Mouse (Mus musculus) MEL (cell line): Measurements from ENCODE around the gene Ccdc106. TPM values are rescaled to one million over a fixed set of nuclear protein-coding genes. Genes with fewer than 3 reads are reported as not detected.
A peak's percentile ranks its signal among the peaks of the same experiment; 100 is the strongest.

ENCODE experiments used
- DNase-seq: peaks from one replicate; pipeline ENCODE4 v3.0.0; 2011; ENCODE audit warnings: low read depth, low spot score
- H3K27ac ChIP-seq: 2 replicates; pipeline ENCODE4 v1.5.1; 2012; ENCODE audit warnings: low read depth, mild to moderate bottlenecking, control low read depth, low read length, moderate library complexity; ENCODE audit not compliant: control insufficient read depth
- H3K27me3 ChIP-seq, 2 experiments: fragments of 150-350 bp in 1 of 2; sonication (generic) in 1 of 2; 2 replicates each; pipeline ENCODE4 v1.6.1; 2012; ENCODE audit warnings: low read length in 2 of 2, mild to moderate bottlenecking in 2 of 2, improper control_type of control experiment in 1 of 2, moderate library complexity in 1 of 2; ENCODE audit not compliant: insufficient read depth in 2 of 2, control insufficient read depth in 1 of 2
- H3K36me3 ChIP-seq, 2 experiments: 2 replicates each; pipeline ENCODE4 v1.6.1; 2012 to 2014; ENCODE audit warnings: low read length in 2 of 2, improper control_type of control experiment in 1 of 2, inconsistent platforms in 1 of 2, mild to moderate bottlenecking in 1 of 2; ENCODE audit not compliant: insufficient read depth in 2 of 2, control insufficient read depth in 1 of 2
- H3K4me1 ChIP-seq, 2 experiments: fragments of 150-350 bp in 1 of 2; sonication (generic) in 1 of 2; 2 replicates each; pipeline ENCODE4 v1.6.1; 2012; ENCODE audit warnings: low read length in 2 of 2, improper control_type of control experiment in 1 of 2, mild to moderate bottlenecking in 1 of 2; ENCODE audit not compliant: insufficient read depth in 2 of 2, control insufficient read depth in 1 of 2
- H3K4me3 ChIP-seq, 2 experiments: fragments of 150-350 bp in 1 of 2; sonication (generic) in 1 of 2; 2 replicates each; pipeline ENCODE4 v1.5.1; 2012; ENCODE audit warnings: low read depth in 2 of 2, low read length in 2 of 2, mild to moderate bottlenecking in 2 of 2, moderate library complexity in 2 of 2, control low read depth in 1 of 2, improper control_type of control experiment in 1 of 2; ENCODE audit not compliant: control insufficient read depth in 1 of 2, insufficient read depth in 1 of 2
- H3K79me2 ChIP-seq: 2 replicates; pipeline ENCODE4 v1.6.1; 2012; ENCODE audit warnings: mild to moderate bottlenecking, low read length, moderate library complexity; ENCODE audit not compliant: control insufficient read depth, poor library complexity, insufficient read depth
- H3K9ac ChIP-seq: 2 replicates; pipeline ENCODE4 v1.6.1; 2012; ENCODE audit warnings: low read depth, mild to moderate bottlenecking, control low read depth, low read length, moderate library complexity; ENCODE audit not compliant: control insufficient read depth, poor library complexity, severe bottlenecking
- H3K9me3 ChIP-seq: fragments of 150-350 bp; sonication (generic); replicated peaks from 2 replicates; pipeline ENCODE4 v1.6.1; 2012; ENCODE audit warnings: mild to moderate bottlenecking, low read length, improper control_type of control experiment, moderate library complexity; ENCODE audit not compliant: insufficient read depth
- BHLHE40 ChIP-seq: IDR thresholded peaks from 2 replicates; pipeline ENCODE4 v1.6.1; 2012; ENCODE audit warnings: low read depth, mild to moderate bottlenecking, inconsistent platforms, low read length, improper control_type of control experiment, borderline replicate concordance
- CHD1 ChIP-seq: IDR thresholded peaks from 2 replicates; pipeline ENCODE4 v1.6.1; 2012; ENCODE audit warnings: low read depth, mild to moderate bottlenecking, inconsistent platforms, low read length, improper control_type of control experiment
- CHD2 ChIP-seq: IDR thresholded peaks from 2 replicates; pipeline ENCODE4 v1.6.1; 2011; ENCODE audit warnings: low read length, improper control_type of control experiment
- CTCF ChIP-seq, 3 experiments: IDR thresholded peaks in 2 of 3; conservative IDR thresholded peaks in 1 of 3; 2 replicates each; pipeline ENCODE4 v1.5.1; 2011 to 2012; ENCODE audit warnings: low read length in 3 of 3, low read depth in 2 of 3, mild to moderate bottlenecking in 2 of 3, improper control_type of control experiment in 1 of 3, inconsistent platforms in 1 of 3, mixed read lengths in 1 of 3, moderate library complexity in 1 of 3; ENCODE audit not compliant: control insufficient read depth in 1 of 3, insufficient read depth in 1 of 3, poor library complexity in 1 of 3, severe bottlenecking in 1 of 3
- ELF1 ChIP-seq: IDR thresholded peaks from 2 replicates; pipeline ENCODE4 v1.6.1; 2014; ENCODE audit warnings: low read depth, mild to moderate bottlenecking, inconsistent platforms, low read length, improper control_type of control experiment, moderate library complexity
- EP300 ChIP-seq, 2 experiments: IDR thresholded peaks; 2 replicates each; pipeline ENCODE4 v1.6.1; 2011; ENCODE audit warnings: improper control_type of control experiment in 2 of 2, low read length in 2 of 2, low read depth in 1 of 2, mild to moderate bottlenecking in 1 of 2
- ETS1 ChIP-seq: IDR thresholded peaks from 2 replicates; pipeline ENCODE4 v1.6.1; 2012; ENCODE audit warnings: low read depth, mild to moderate bottlenecking, inconsistent platforms, low read length, improper control_type of control experiment, moderate library complexity
- GABPA ChIP-seq: IDR thresholded peaks from 2 replicates; pipeline ENCODE4 v1.6.1; 2012; ENCODE audit warnings: low read depth, mild to moderate bottlenecking, inconsistent platforms, low read length, improper control_type of control experiment, moderate library complexity
- HCFC1 ChIP-seq: IDR thresholded peaks from 2 replicates; pipeline ENCODE4 v1.6.1; 2012; ENCODE audit warnings: low read depth, mild to moderate bottlenecking, inconsistent platforms, low read length, improper control_type of control experiment, moderate library complexity
- JUND ChIP-seq: IDR thresholded peaks from 2 replicates; pipeline ENCODE4 v1.6.1; 2011; ENCODE audit warnings: low read depth, mild to moderate bottlenecking, improper control_type of control experiment, low read length
- KAT2A ChIP-seq: conservative IDR thresholded peaks from 2 replicates; pipeline ENCODE4 v1.6.1; 2012; ENCODE audit warnings: low read depth, low read length, improper control_type of control experiment, inconsistent platforms
- MAX ChIP-seq: IDR thresholded peaks from 2 replicates; pipeline ENCODE4 v1.6.1; 2011; ENCODE audit warnings: low read length, improper control_type of control experiment
- MAZ ChIP-seq: IDR thresholded peaks from 2 replicates; pipeline ENCODE4 v1.6.1; 2012; ENCODE audit warnings: low read depth, mild to moderate bottlenecking, inconsistent platforms, low read length, improper control_type of control experiment
- MEF2A ChIP-seq: IDR thresholded peaks from 2 replicates; pipeline ENCODE4 v1.6.1; 2014; ENCODE audit warnings: low read depth, mild to moderate bottlenecking, inconsistent platforms, low read length, improper control_type of control experiment; ENCODE audit not compliant: poor library complexity, insufficient replicate concordance, severe bottlenecking; ENCODE audit errors: extremely low read depth
- MXI1 ChIP-seq: IDR thresholded peaks from 2 replicates; pipeline ENCODE4 v1.6.1; 2011; ENCODE audit warnings: mild to moderate bottlenecking, low read depth, low read length, improper control_type of control experiment
- MYB ChIP-seq: IDR thresholded peaks from 2 replicates; pipeline ENCODE4 v1.6.1; 2011; ENCODE audit warnings: mild to moderate bottlenecking, low read depth, low read length, improper control_type of control experiment
- MYC ChIP-seq: IDR thresholded peaks from 2 replicates; pipeline ENCODE4 v1.6.1; 2011; ENCODE audit warnings: low read depth, mild to moderate bottlenecking, low read length, improper control_type of control experiment, moderate library complexity
- NELFE ChIP-seq: IDR thresholded peaks from 2 replicates; pipeline ENCODE4 v1.6.1; 2011; ENCODE audit warnings: low read depth, low read length, improper control_type of control experiment
- NRF1 ChIP-seq: IDR thresholded peaks from 2 replicates; pipeline ENCODE4 v1.6.1; 2014; ENCODE audit warnings: low read depth, mild to moderate bottlenecking, inconsistent platforms, low read length, improper control_type of control experiment, moderate library complexity; ENCODE audit not compliant: poor library complexity, insufficient read depth, severe bottlenecking
- POLR2A ChIP-seq, 2 experiments: IDR thresholded peaks; 2 replicates each; pipeline ENCODE4 v1.6.1; 2011 to 2012; ENCODE audit warnings: low read length in 2 of 2, mild to moderate bottlenecking in 2 of 2, control low read depth in 1 of 2, improper control_type of control experiment in 1 of 2, low read depth in 1 of 2, moderate library complexity in 1 of 2; ENCODE audit not compliant: control insufficient read depth in 1 of 2, insufficient read depth in 1 of 2, poor library complexity in 1 of 2
- POLR2AphosphoS2 ChIP-seq: IDR thresholded peaks from 2 replicates; pipeline ENCODE4 v1.6.1; 2011; ENCODE audit warnings: low read length, improper control_type of control experiment
- POLR2AphosphoS5 ChIP-seq: IDR thresholded peaks from 2 replicates; pipeline ENCODE4 v1.6.1; 2012; ENCODE audit warnings: low read depth, borderline replicate concordance, mild to moderate bottlenecking, inconsistent platforms, low read length, moderate library complexity, mixed read lengths
- RAD21 ChIP-seq: IDR thresholded peaks from 2 replicates; pipeline ENCODE4 v1.6.1; 2011; ENCODE audit warnings: mild to moderate bottlenecking, low read depth, low read length, improper control_type of control experiment
- RCOR1 ChIP-seq: IDR thresholded peaks from 2 replicates; pipeline ENCODE4 v1.6.1; 2012; ENCODE audit warnings: low read depth, mild to moderate bottlenecking, inconsistent platforms, low read length, improper control_type of control experiment
- SIN3A ChIP-seq: IDR thresholded peaks from 2 replicates; pipeline ENCODE4 v1.6.1; 2012; ENCODE audit warnings: low read length, improper control_type of control experiment, inconsistent platforms
- SMC3 ChIP-seq: IDR thresholded peaks from 2 replicates; pipeline ENCODE4 v1.6.1; 2011; ENCODE audit warnings: low read depth, low read length, improper control_type of control experiment
- TAL1 ChIP-seq: IDR thresholded peaks from 2 replicates; pipeline ENCODE4 v1.6.1; 2012; ENCODE audit warnings: mild to moderate bottlenecking, inconsistent platforms, low read length, moderate library complexity, mixed read lengths
- TBP ChIP-seq: IDR thresholded peaks from 2 replicates; pipeline ENCODE4 v1.8.0; 2011; ENCODE audit warnings: low read depth, low read length, improper control_type of control experiment
- UBTF ChIP-seq: IDR thresholded peaks from 2 replicates; pipeline ENCODE4 v1.6.1; 2012; ENCODE audit warnings: low read depth, mild to moderate bottlenecking, inconsistent platforms, low read length, improper control_type of control experiment, moderate library complexity, borderline replicate concordance; ENCODE audit not compliant: insufficient read depth
- USF1 ChIP-seq: IDR thresholded peaks from 2 replicates; pipeline ENCODE4 v1.6.1; 2014; ENCODE audit warnings: low read depth, mild to moderate bottlenecking, inconsistent platforms, low read length, improper control_type of control experiment, moderate library complexity
- USF2 ChIP-seq, 2 experiments: IDR thresholded peaks; 2 replicates each; pipeline ENCODE4 v1.6.1; 2011 to 2012; ENCODE audit warnings: improper control_type of control experiment in 2 of 2, low read length in 2 of 2, borderline replicate concordance in 1 of 2, inconsistent platforms in 1 of 2, low read depth in 1 of 2, mild to moderate bottlenecking in 1 of 2; ENCODE audit not compliant: insufficient read depth in 1 of 2
- ZC3H11A ChIP-seq: IDR thresholded peaks from 2 replicates; pipeline ENCODE4 v1.6.1; 2012; ENCODE audit warnings: low read depth, mild to moderate bottlenecking, inconsistent platforms, low read length, improper control_type of control experiment
- ZKSCAN1 ChIP-seq: IDR thresholded peaks from 2 replicates; pipeline ENCODE4 v1.6.1; 2012; ENCODE audit warnings: low read depth, mild to moderate bottlenecking, inconsistent platforms, low read length, improper control_type of control experiment, moderate library complexity
- ZMIZ1 ChIP-seq: IDR thresholded peaks from 2 replicates; pipeline ENCODE4 v1.6.1; 2012; ENCODE audit warnings: low read depth, mild to moderate bottlenecking, inconsistent platforms, low read length, improper control_type of control experiment, moderate library complexity
- ZNF384 ChIP-seq: IDR thresholded peaks from 2 replicates; pipeline ENCODE4 v1.6.1; 2012; ENCODE audit warnings: low read depth, mild to moderate bottlenecking, inconsistent platforms, low read length, improper control_type of control experiment
- polyA plus RNA-seq, 2 experiments: library from polyadenylated mRNA; stranded (reverse) in 1 of 2; unstranded in 1 of 2; fragments of >175 nt in 1 of 2; fragments of >200 nt in 1 of 2; gene quantifications; 2 replicates each; pipeline versions ENCODE4 v1.2.1 to v1.2.4; 2012; ENCODE audit warnings: low replicate concordance in 2 of 2, low read depth in 1 of 2; ENCODE audit not compliant: insufficient read length in 2 of 2, insufficient read depth in 1 of 2, missing spikeins in 1 of 2
- total RNA-seq: library from RNA; depleted of rRNA; stranded (reverse); fragments of 300-350 nt; gene quantifications from 2 replicates; pipeline ENCODE4 v1.2.3, GENCODE M21; 2012

The Ccdc106 gene
- total and polyA plus RNA-seq, 3 experiments, result 0.50 to 0.82 TPM; not detected in 1

DNA sequence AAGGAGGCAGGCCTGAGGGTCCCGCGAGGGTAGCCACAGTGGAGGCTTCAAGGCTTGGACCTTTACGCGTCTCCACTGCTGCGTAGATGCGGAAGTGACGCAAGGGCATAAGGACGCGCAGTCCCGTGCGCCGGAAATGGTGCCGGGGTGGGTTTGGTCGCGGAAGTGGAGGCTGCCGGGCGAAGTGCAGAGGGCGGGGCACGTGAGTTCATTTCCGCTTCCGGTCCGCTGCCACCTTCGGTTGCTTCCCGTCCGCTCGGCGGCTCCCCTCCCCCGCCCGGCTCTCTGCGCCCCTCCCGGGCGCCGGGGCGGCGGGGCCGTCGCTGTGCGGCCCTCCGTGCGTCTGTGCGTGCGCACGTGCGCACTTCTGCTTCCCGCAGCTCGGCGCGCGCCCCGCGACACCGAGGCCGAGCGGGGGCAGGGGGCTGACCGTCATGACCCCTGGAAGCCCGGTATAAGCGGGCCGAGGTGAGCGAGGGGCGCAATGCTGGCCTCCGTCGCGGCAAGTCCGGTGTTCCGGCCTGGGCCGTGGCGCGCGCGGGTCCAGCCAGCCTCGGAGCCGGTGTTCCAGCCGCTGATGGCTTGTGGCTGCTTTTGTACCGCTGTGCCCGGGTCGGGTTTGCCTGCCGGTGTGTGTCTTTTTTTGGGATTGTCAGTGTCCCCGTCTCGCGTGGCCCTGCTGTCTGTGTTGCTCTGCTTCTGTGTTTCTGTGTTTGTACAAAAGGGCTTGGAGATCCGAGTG lies 59.8 kb downstream of the Ccdc106 start, which contains the start of gene Epn1:
TSS of gene Epn1 (plus strand) at position 226 of the 742 bp plus-strand sequence.
- peak within 1 kb of the TSS; percentile 69 to 95 for H3K4me3 ChIP-seq
- no peaks in the 10 kb centered on the region for H3K9me3 ChIP-seq
- DNase-seq, result peak; percentile 96
- peaks cover 27 to 50% of the 10 kb centered on the region in 2 experiments for H3K36me3 ChIP-seq
- H3K4me1 ChIP-seq, result peaks cover 15 to 40% of the 10 kb centered on the region in 2 experiments
- H3K79me2 ChIP-seq, result peaks cover 39% of the 10 kb centered on the region
- peak within 1 kb of the TSS; percentile 82 for H3K27ac ChIP-seq
- no peaks in the 10 kb centered on the region for H3K27me3 ChIP-seq
- H3K9ac ChIP-seq, result peak within 1 kb of the TSS; percentile 91
- TF ChIP-seq ELF1 (peak; percentile 99), SMC3 (peak; percentile 15; the same call in 1 of the 2 replicates), MEF2A (no peak), MYC (no peak), MAX (peak; percentile 83), MYB (no peak), RCOR1 (peak; percentile 43; the same call in 1 of the 2 replicates), BHLHE40 (peak; percentile 90), UBTF (0 out of 2 replicates have a peak, but pooled peaks have one; percentile 78), MXI1 (peak; percentile 80), POLR2AphosphoS5 (no peak), TAL1 (no peak), ETS1 (peak; percentile 60; the same call in 1 of the 2 replicates), KAT2A (peak; percentile 80), ZMIZ1 (peak; percentile 77; the same call in 1 of the 2 replicates), SIN3A (peak; percentile 90), CHD2 (no peak; the same call in 1 of the 2 replicates), RAD21 (no peak), NRF1 (peak; percentile 52; the same call in 1 of the 2 replicates), JUND (no peak), USF1 (peak; percentile 79), TBP (no peak), CHD1 (no peak), GABPA (no peak), POLR2A (IDR thresholded peaks at IDR 0.05; ENCODE audit: control insufficient read depth in 1 of 2, insufficient read depth in 1 of 2, low read depth in 1 of 2, low read length in 2 of 2, poor library complexity in 1 of 2) (peak; percentile 64 to 73), NELFE (peak; percentile 60), ZC3H11A (no peak), ZNF384 (no peak), USF2 (IDR thresholded peaks at IDR 0.05; ENCODE audit: borderline replicate concordance in 1 of 2, insufficient read depth in 1 of 2, low read depth in 1 of 2, low read length in 2 of 2) (no peak), MAZ (peak; percentile 75; the same call in 1 of the 2 replicates), EP300 (IDR thresholded peaks at IDR 0.05; ENCODE audit: low read depth in 1 of 2, low read length in 2 of 2) (peak in 1 of 2 experiments; percentile 48; a peak in 2 of 4 replicates), HCFC1 (peak; percentile 95), CTCF (IDR thresholded peaks at IDR 0.05 in 2 of 3, conservative IDR thresholded peaks at IDR 0.05 in 1 of 3; ENCODE audit: control insufficient read depth in 1 of 3, insufficient read depth in 1 of 3, low read depth in 2 of 3, low read length in 3 of 3, poor library complexity in 1 of 3, severe bottlenecking in 1 of 3) (0 out of 6 replicates have a peak, but pooled peaks of 1 of the 3 experiments have one; percentile 0), ZKSCAN1 (no peak), POLR2AphosphoS2 (peak; percentile 99)
